Mouse (Mus musculus): ENCODE results near the gene 1700016K19Rik.
A peak's percentile ranks its signal among the peaks of the same experiment; 100 is the strongest.

GRCm38 (mm10) chr11:75973988-75974387 lies 25.7 kb upstream of the 1700016K19Rik start:
- TF ChIP-seq CTCF (conservative IDR thresholded peaks at IDR 0.05; ENCODE audit: low read length) (peak; percentile 79), POU5F1 (IDR thresholded peaks at IDR 0.05; ENCODE audit: borderline replicate concordance, low read length) (no peak), NANOG (IDR thresholded peaks at IDR 0.05; ENCODE audit: borderline replicate concordance, low read length) (no peak)

All from E14TG2a.4 (cell line).